Mouse (Mus musculus): ENCODE measurements at regions not wholly inside any gene's neighbourhood (a gene's known extent, or its start where the extent isn't known, plus 50 kb on each side); places are given as distances from the start of the nearest gene placed in this dataset.

GRCm38 (mm10) chr13:48207824-48208223 lies 53.2 kb upstream of the Id4 start:
- DNase-seq (no peak), ATAC-seq (no peak)
- H3K4me1 ChIP-seq (ENCODE audit: insufficient read depth), result no peaks in the 10 kb centered on the region
- no peak overlapping the region for H3K4me3 ChIP-seq (ENCODE audit: low read depth, low read length)
- H3K9ac ChIP-seq (replicated peaks), result no peak overlapping the region
- TF ChIP-seq EP300 (IDR thresholded peaks at IDR 0.05; ENCODE audit: low read depth) (no peak), CTCF (IDR thresholded peaks at IDR 0.05; ENCODE audit: low read depth) (no peak)
- no peaks in the 10 kb centered on the region for H3K9me3 ChIP-seq (ENCODE audit: low read length)
- H3K4me2 ChIP-seq (ENCODE audit: low read depth, low read length), result no peak overlapping the region
- WGBS (ENCODE audit: insufficient replicate concordance), result 68% methylated on average over 4 of the region's 4 CpGs
- H3K27ac ChIP-seq (ENCODE audit: low read depth), result no peak overlapping the region
- H3K36me3 ChIP-seq (replicated peaks; ENCODE audit: insufficient read depth, low read length), result no peaks in the 10 kb centered on the region
- H3K27me3 ChIP-seq (ENCODE audit: insufficient read depth, low read length), result no peaks in the 10 kb centered on the region

Measured in liver, postnatal 0 days (tissue).